Mouse (Mus musculus) lung, postnatal 0 days (tissue): ENCODE data around the gene 2410131K14Rik. TPM values are rescaled to one million over a fixed set of nuclear protein-coding genes. Genes with fewer than 3 reads are reported as not detected.
A peak's percentile ranks its signal among the peaks of the same experiment; 100 is the strongest.

ENCODE experiments used
- ATAC-seq: fragments of 200-750 bp; cut with Nextera tagmentation; 2 replicates; pipeline ENCODE4 v1.8.0; 2017; ENCODE audit warnings: moderate library complexity
- DNase-seq: peaks from one replicate; pipeline ENCODE4 v3.0.0-alpha.2; 2016; ENCODE audit warnings: low spot score
- H3K27ac ChIP-seq: fragments of 300-500 bp; sonication (generic); 2 replicates; pipeline ENCODE4 v1.5.1; 2014; ENCODE audit warnings: antibody characterized with exemption, mild to moderate bottlenecking, low read length, mixed read lengths
- H3K27me3 ChIP-seq: fragments of 300-500 bp; sonication (generic); replicated peaks from 2 replicates; pipeline ENCODE4 v1.6.1; 2014; ENCODE audit warnings: low read length, mixed read lengths; ENCODE audit not compliant: insufficient read depth
- H3K36me3 ChIP-seq: fragments of 300-500 bp; sonication (generic); 2 replicates; pipeline ENCODE4 v1.6.1; 2014; ENCODE audit warnings: low read length, mixed read lengths; ENCODE audit not compliant: insufficient read depth
- H3K4me1 ChIP-seq: fragments of 300-500 bp; sonication (generic); 2 replicates; pipeline ENCODE4 v1.6.1; 2014; ENCODE audit warnings: antibody characterized with exemption, low read depth, low read length, mixed read lengths; ENCODE audit not compliant: insufficient read depth
- H3K4me2 ChIP-seq: fragments of 300-500 bp; sonication (generic); replicated peaks from 2 replicates; pipeline ENCODE4 v1.6.1; 2014; ENCODE audit warnings: low read depth, mild to moderate bottlenecking, low read length, moderate library complexity, mixed read lengths
- H3K4me3 ChIP-seq: fragments of 300-500 bp; sonication (generic); 2 replicates; pipeline ENCODE4 v1.5.1; 2014; ENCODE audit warnings: low read depth, low read length
- H3K9ac ChIP-seq: fragments of 300-500 bp; sonication (generic); replicated peaks from 2 replicates; pipeline ENCODE4 v1.6.1; 2014; ENCODE audit warnings: low read depth, mild to moderate bottlenecking
- H3K9me3 ChIP-seq: fragments of 300-500 bp; sonication (generic); 2 replicates; pipeline ENCODE4 v1.6.1; 2016; ENCODE audit warnings: low read length, mixed read lengths
- CTCF ChIP-seq: IDR thresholded peaks from 2 replicates; pipeline ENCODE4 v1.5.1; 2016; ENCODE audit warnings: antibody characterized with exemption, mild to moderate bottlenecking
- EP300 ChIP-seq: IDR thresholded peaks from 2 replicates; pipeline ENCODE4 v1.6.1; 2016; ENCODE audit warnings: antibody characterized with exemption, mild to moderate bottlenecking, control low read depth
- WGBS: fragments of 180-500 bp; shearing (Covaris S2); extraction: QIAGEN DNeasy Blood & Tissue Kit; methylation state at CpG from one replicate; pipeline ENCODE4 v1.1.7; 2014; 5-methylcytosine and 5-hydroxymethylcytosine counted together
- polyA plus RNA-seq: library from polyadenylated mRNA; unstranded; fragments of >200 nt; fragmentation: Nextera tagmentation; extraction: Ambion mirVana; gene quantifications from 2 replicates; pipeline ENCODE4 v1.2.1, GENCODE M21; 2015

The 2410131K14Rik gene
- polyA plus RNA-seq, 1 experiment from 2014 or later = 4.9 TPM

GRCm38 (mm10) chr5:118214418-118215154 lies 30.4 kb upstream of the 2410131K14Rik start:
- Histone ChIP-seq H3K36me3 (no peaks in the 10 kb centered on the region), H3K9ac (0 out of 2 replicates have a peak overlapping the region, but pooled peaks have one; percentile 26), H3K9me3 (no peaks in the 10 kb centered on the region), H3K4me3 (peak overlapping the region; percentile 23; the same call in 1 of the 2 replicates), H3K27me3 (no peaks in the 10 kb centered on the region), H3K4me2 (peak overlapping the region; percentile 58), H3K4me1 (0 out of 2 replicates have a peak, but pooled peaks cover 3% of the 10 kb centered on the region), H3K27ac (no peak overlapping the region)
- TF ChIP-seq EP300 (no peak), CTCF (no peak)
- DNase-seq (peak; percentile 90), ATAC-seq (peak; percentile 96)
- WGBS = 8% methylated on average over 24 of the region's 24 CpGs

GRCm38 (mm10) chr5:118217410-118217809 lies 27.6 kb upstream of the 2410131K14Rik start:
- H3K27ac ChIP-seq = no peak overlapping the region
- WGBS = 32% methylated on average over 6 of the region's 6 CpGs
- DNase-seq = no peak

DNA sequence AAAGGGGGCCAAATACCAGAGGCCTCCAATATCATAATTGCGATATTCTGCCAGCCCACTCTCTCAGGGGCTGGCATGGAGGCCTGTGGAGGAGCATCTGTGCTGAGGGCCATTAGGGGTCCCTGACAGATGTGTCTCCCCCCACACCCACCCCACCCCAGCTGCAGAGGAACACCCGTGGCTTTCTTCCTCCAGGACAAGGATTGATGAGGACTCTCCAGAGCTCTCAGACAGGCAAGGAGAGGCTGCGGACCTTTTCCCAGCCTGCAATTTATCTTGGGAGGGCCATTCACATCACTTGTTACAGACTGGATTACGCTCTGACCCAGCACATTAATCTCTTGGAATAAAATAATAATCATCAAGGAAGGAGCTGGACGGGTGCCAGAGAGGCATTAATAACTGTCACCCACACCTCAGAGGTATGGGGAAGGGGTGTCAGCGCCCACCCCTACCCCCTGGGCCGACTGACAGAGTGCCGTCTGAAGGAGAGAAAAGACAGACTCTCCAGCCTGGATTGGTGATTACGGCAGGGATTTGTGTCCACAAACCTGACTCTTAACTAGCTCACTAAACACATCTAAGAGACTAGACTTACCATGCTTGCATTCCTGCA lies 21.8 kb upstream of the 2410131K14Rik start:
- DNase-seq = no peak
- H3K27ac ChIP-seq = no peak overlapping the region
- WGBS = 42% methylated on average over 9 of the region's 9 CpGs
- no peak overlapping the region for H3K4me3 ChIP-seq
- no peaks in the 10 kb centered on the region for H3K9me3 ChIP-seq
- no peaks in the 10 kb centered on the region for H3K36me3 ChIP-seq
- TF ChIP-seq EP300 = no peak
- no peak for TF ChIP-seq CTCF
- no peak overlapping the region for H3K9ac ChIP-seq
- ATAC-seq = no peak
- no peaks in the 10 kb centered on the region for H3K27me3 ChIP-seq
- H3K4me1 ChIP-seq = no peaks in the 10 kb centered on the region
- H3K4me2 ChIP-seq = no peak overlapping the region

More at GRCm38 (mm10) chr5:118217410-118217809, 27.6 kb upstream of the 2410131K14Rik start:
- Histone ChIP-seq H3K4me3 (no peak overlapping the region), H3K36me3 (no peaks in the 10 kb centered on the region), H3K9ac (no peak overlapping the region), H3K4me1 (0 out of 2 replicates have a peak, but pooled peaks cover 3% of the 10 kb centered on the region), H3K9me3 (no peaks in the 10 kb centered on the region), H3K4me2 (no peak overlapping the region), H3K27me3 (no peaks in the 10 kb centered on the region)
- no peak for ATAC-seq
- no peak for TF ChIP-seq CTCF
- no peak for TF ChIP-seq EP300

DNA sequence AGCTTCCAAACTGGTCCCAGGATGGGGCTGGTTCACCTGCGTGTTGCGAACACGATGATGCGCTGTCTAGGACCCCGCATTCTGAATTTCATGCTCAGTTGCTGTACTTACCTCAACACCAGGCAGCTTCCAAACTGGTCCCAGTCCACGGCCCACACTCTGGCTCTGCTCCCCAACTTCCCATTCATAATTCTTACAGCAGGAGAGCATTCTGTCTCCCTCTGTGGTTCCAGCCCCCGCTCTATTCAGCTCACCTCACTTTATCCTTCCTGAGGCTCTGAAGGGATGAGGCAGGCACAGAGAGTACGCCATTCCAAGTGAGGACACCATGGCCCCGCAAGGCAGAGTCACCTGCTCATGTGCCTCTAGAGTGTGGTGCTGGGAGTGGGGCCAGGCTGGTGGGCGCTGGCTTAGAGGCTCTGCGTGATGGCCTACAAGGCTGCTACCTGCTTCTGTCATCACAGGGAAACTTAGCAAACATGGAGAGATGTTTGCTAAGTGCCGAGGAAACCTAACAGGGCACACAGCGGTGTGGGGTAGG lies 14.9 kb upstream of the 2410131K14Rik start:
- no peak overlapping the region for H3K4me2 ChIP-seq
- WGBS = 91% methylated on average over 13 of the region's 13 CpGs

GRCm38 (mm10) chr5:118236891-118237290 lies 8.1 kb upstream of the 2410131K14Rik start:
- no peaks in the 10 kb centered on the region for H3K36me3 ChIP-seq
- ATAC-seq (no peak), DNase-seq (no peak)
- H3K4me3 ChIP-seq = no peak overlapping the region
- TF ChIP-seq EP300 (no peak), CTCF (no peak)
- H3K27ac ChIP-seq = no peak overlapping the region
- H3K27me3 ChIP-seq = no peaks in the 10 kb centered on the region
- no peaks in the 10 kb centered on the region for H3K4me1 ChIP-seq
- H3K4me2 ChIP-seq = no peak overlapping the region
- no peaks in the 10 kb centered on the region for H3K9me3 ChIP-seq
- no peak overlapping the region for H3K9ac ChIP-seq
- 88% methylated on average over 6 of the region's 12 CpGs for WGBS

More for the DNA sequence above, 14.9 kb upstream of the 2410131K14Rik start:
- ATAC-seq (no peak), DNase-seq (no peak)
- Histone ChIP-seq H3K27me3 (no peaks in the 10 kb centered on the region), H3K27ac (no peak overlapping the region), H3K9ac (no peak overlapping the region), H3K4me1 (no peaks in the 10 kb centered on the region), H3K36me3 (no peaks in the 10 kb centered on the region), H3K4me3 (no peak overlapping the region), H3K9me3 (no peaks in the 10 kb centered on the region)
- TF ChIP-seq CTCF (no peak), EP300 (no peak)

GRCm38 (mm10) chr5:118239671-118240070 lies 5.4 kb upstream of the 2410131K14Rik start:
- Histone ChIP-seq H3K9ac (no peak overlapping the region), H3K4me2 (no peak overlapping the region), H3K4me3 (no peak overlapping the region), H3K27me3 (no peaks in the 10 kb centered on the region), H3K4me1 (no peaks in the 10 kb centered on the region), H3K9me3 (no peaks in the 10 kb centered on the region), H3K36me3 (no peaks in the 10 kb centered on the region), H3K27ac (no peak overlapping the region)
- DNase-seq (no peak), ATAC-seq (no peak)
- no peak for TF ChIP-seq CTCF
- TF ChIP-seq EP300 = no peak
- WGBS = 86% methylated on average over 12 of the region's 12 CpGs
